Mouse (Mus musculus): ENCODE measurements around the gene Rhoa. TPM values are rescaled to one million over a fixed set of nuclear protein-coding genes. Genes with fewer than 3 reads are reported as not detected.
"Not testable (repeated sequence)": the region's sequence is repeated elsewhere in the genome, so short reads cannot be mapped to it uniquely, and the experiment has no call there.

Gene Rhoa
- polyA plus RNA-seq, 1 experiment from 2014 or later, result 370 TPM

DNA sequence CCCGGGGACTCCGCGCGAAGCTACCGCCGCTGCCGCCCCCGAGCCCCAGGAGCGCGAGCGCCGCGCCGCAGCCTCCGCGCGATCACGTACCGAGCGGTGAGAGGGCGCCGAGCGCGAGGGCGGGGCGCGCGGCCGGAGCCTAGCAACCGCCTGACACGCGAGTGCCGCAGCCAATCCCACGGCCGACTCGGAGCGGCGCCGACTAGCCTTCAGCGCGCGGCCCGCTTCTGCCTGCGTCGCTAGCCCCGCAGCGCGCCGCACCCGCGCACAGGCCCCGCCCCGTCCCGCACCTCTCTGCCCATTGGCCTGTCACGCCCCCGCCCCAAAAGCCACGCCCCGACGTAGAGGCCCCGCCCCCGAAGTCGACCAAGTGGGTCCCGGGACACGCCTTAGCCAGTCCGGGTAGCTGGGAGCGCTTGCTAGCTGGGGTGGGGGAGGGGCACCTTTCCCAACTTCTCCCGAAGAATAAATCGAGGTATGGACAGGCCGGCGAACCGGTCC lies 42.2 kb upstream of the Rhoa start, which contains the start of gene Dag1:
Gene Dag1 (minus strand): TSS at position 269 of the 501 bp plus-strand sequence.
- Histone ChIP-seq H3K4me2 (replicated peaks; ENCODE audit: low read depth) (peak within 1 kb of the TSS; percentile 61), H3K9ac (ENCODE audit: low read length) (peak within 1 kb of the TSS; percentile 89), H3K9me3 (ENCODE audit: control insufficient read depth, low read length) (no peaks in the 10 kb centered on the region), H3K4me3 (ENCODE audit: low read depth, low read length) (peak within 1 kb of the TSS; percentile 95), H3K36me3 (ENCODE audit: control insufficient read depth, insufficient read depth, low read length) (no peaks in the 10 kb centered on the region), H3K27me3 (ENCODE audit: control insufficient read depth, insufficient read depth, low read length) (no peaks in the 10 kb centered on the region), H3K27ac (replicated peaks) (peak within 1 kb of the TSS; percentile 98), H3K4me1 (replicated peaks; ENCODE audit: control insufficient read depth, insufficient read depth) (peaks cover 13% of the 10 kb centered on the region)
- ATAC-seq (ENCODE audit: low FRiP score, low TSS enrichment) (peak; percentile 96), DNase-seq (ENCODE audit: low spot score) (peak; percentile 100)
- TF ChIP-seq CTCF (IDR thresholded peaks at IDR 0.05; ENCODE audit: low read depth) (peak; percentile 8; the same call in 1 of the 2 replicates), EP300 (optimal IDR thresholded peaks at IDR 0.05) (no peak)
- under 1% methylated on average over 65 of the region's 71 CpGs for WGBS

DNA sequence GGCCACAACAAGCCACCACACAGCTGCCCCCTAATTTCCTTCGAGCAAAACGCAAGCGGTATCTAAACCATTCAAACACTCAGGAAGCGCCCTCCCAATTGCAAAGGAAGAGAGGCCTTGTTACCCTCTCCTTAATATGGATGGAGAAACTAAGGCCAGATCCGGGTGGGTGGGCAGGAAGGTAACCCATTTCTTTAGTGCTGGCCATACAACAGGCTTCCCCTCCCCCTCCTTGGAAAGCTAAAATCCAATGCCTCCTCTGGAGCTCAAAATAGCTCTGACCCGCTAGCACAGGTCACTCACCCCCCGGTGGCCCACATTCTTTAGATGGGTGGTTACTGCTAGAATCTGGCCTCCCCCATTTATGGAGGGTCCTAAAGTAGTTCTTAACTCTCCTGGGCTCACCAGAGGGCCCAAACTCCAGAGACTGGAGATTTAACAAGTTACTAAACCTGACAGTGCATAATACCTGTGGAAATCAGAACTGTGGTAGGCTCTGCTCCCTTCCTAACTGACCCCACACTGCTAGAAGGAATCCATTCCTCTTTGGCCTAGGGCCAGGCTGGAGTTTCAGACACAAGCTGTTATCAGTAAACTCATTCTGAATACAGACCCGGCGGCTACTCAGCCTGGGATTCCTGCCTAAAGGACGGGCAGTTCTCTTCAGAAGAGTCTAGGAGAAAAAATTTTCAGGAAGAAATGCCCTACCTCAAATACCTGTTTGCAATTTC lies 41.6 kb upstream of the Rhoa start:
- no peaks in the 10 kb centered on the region for H3K9me3 ChIP-seq (ENCODE audit: control insufficient read depth, low read length)
- H3K4me2 ChIP-seq (replicated peaks; ENCODE audit: low read depth), result peak overlapping the region; percentile 61
- H3K9ac ChIP-seq (ENCODE audit: low read length), result peak overlapping the region; percentile 60
- TF ChIP-seq CTCF (IDR thresholded peaks at IDR 0.05; ENCODE audit: low read depth) (peak; percentile 7; the same call in 1 of the 2 replicates), EP300 (optimal IDR thresholded peaks at IDR 0.05) (no peak)
- WGBS, result 7% methylated on average over 10 of the region's 10 CpGs
- peaks cover 13% of the 10 kb centered on the region for H3K4me1 ChIP-seq (replicated peaks; ENCODE audit: control insufficient read depth, insufficient read depth)
- H3K4me3 ChIP-seq (ENCODE audit: low read depth, low read length), result peak overlapping the region; percentile 95
- H3K36me3 ChIP-seq (ENCODE audit: control insufficient read depth, insufficient read depth, low read length), result no peaks in the 10 kb centered on the region
- no peaks in the 10 kb centered on the region for H3K27me3 ChIP-seq (ENCODE audit: control insufficient read depth, insufficient read depth, low read length)
- peak; percentile 61 for DNase-seq (ENCODE audit: low spot score)
- H3K27ac ChIP-seq (replicated peaks), result peak overlapping the region; percentile 98
- ATAC-seq (ENCODE audit: low FRiP score, low TSS enrichment), result no peak; the same call in 1 of the 2 replicates

DNA sequence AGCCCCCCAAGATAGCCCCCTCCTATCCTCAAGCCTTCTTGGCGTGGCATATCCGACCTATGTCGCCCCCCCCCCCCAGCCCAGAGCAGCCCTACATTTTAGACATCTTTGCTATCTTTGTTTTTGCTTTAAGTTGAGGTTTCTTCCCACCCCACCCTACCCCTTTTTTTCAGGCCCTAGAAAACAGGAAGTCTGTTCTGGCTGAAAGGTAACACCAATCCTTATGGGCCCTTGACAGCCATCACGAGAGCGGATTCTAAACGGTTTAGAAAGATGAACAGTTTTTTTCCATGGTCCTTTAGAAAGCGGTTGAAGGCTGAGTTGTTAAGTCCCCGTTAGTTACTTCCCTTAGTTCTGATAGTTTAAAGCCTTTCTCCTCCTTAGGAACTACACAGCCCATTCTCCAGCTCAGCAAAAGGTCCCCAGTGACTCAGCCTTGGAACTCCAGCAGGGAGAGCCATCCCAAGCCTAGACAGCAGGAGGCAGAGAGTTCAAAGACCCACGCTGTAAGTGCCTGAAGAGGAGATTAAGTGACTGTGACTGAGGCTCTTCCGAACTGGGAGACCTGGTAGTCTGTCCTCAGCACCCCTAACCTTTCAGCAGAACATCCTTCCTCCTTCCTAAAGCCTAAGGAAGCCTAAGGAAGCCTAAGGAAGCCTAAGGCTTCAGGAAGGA lies 39.5 kb upstream of the Rhoa start:
- Histone ChIP-seq H3K4me2 (replicated peaks; ENCODE audit: low read depth) (no peak overlapping the region), H3K4me1 (replicated peaks; ENCODE audit: control insufficient read depth, insufficient read depth) (peaks cover 12% of the 10 kb centered on the region), H3K9me3 (ENCODE audit: control insufficient read depth, low read length) (no peaks in the 10 kb centered on the region), H3K4me3 (ENCODE audit: low read depth, low read length) (no peak overlapping the region), H3K27me3 (ENCODE audit: control insufficient read depth, insufficient read depth, low read length) (no peaks in the 10 kb centered on the region), H3K9ac (ENCODE audit: low read length) (no peak overlapping the region), H3K27ac (replicated peaks) (0 out of 2 replicates have a peak overlapping the region, but pooled peaks have one; percentile 30), H3K36me3 (ENCODE audit: control insufficient read depth, insufficient read depth, low read length) (no peaks in the 10 kb centered on the region)
- TF ChIP-seq EP300 (optimal IDR thresholded peaks at IDR 0.05) (no peak), CTCF (IDR thresholded peaks at IDR 0.05; ENCODE audit: low read depth) (peak; percentile 5; the same call in 1 of the 2 replicates)
- DNase-seq (ENCODE audit: low spot score) (no peak), ATAC-seq (ENCODE audit: low FRiP score, low TSS enrichment) (no peak)
- WGBS, result 67% methylated on average over 10 of the region's 10 CpGs

DNA sequence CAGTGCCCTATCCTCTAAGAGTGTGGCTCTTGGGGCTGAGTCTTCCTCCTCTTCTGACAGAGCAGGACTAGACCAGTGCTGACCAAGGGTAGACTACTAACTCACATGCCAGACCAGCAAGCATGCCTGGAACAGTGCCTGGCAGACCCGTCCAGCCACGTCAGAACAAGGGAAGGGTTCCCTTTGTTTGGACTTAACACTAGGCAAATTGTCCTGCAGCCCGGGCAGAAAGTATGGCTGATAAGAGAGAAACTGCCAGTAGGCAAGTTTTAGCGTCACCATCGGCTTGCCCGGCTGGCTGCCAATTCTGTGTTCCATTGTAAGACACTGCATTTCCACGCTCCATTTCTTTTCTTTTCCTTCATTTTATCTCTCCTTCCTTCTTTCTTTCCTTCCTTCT lies 38.2 kb upstream of the Rhoa start:
- H3K9me3 ChIP-seq (ENCODE audit: control insufficient read depth, low read length), result no peaks in the 10 kb centered on the region
- no peak overlapping the region for H3K9ac ChIP-seq (ENCODE audit: low read length)
- H3K4me2 ChIP-seq (replicated peaks; ENCODE audit: low read depth), result no peak overlapping the region
- ATAC-seq (ENCODE audit: low FRiP score, low TSS enrichment), result peak; percentile 20; the same call in 1 of the 2 replicates
- H3K27ac ChIP-seq (replicated peaks), result peak overlapping the region; percentile 80
- peaks cover 4% of the 10 kb centered on the region; the same call in 1 of the 2 replicates for H3K4me1 ChIP-seq (replicated peaks; ENCODE audit: control insufficient read depth, insufficient read depth)
- 67% methylated on average over 7 of the region's 7 CpGs for WGBS
- no peaks in the 10 kb centered on the region for H3K27me3 ChIP-seq (ENCODE audit: control insufficient read depth, insufficient read depth, low read length)
- no peak for TF ChIP-seq EP300 (optimal IDR thresholded peaks at IDR 0.05)
- TF ChIP-seq CTCF (IDR thresholded peaks at IDR 0.05; ENCODE audit: low read depth), result no peak
- H3K36me3 ChIP-seq (ENCODE audit: control insufficient read depth, insufficient read depth, low read length), result no peaks in the 10 kb centered on the region
- peak; percentile 84 for DNase-seq (ENCODE audit: low spot score)
- no peak overlapping the region for H3K4me3 ChIP-seq (ENCODE audit: low read depth, low read length)

DNA sequence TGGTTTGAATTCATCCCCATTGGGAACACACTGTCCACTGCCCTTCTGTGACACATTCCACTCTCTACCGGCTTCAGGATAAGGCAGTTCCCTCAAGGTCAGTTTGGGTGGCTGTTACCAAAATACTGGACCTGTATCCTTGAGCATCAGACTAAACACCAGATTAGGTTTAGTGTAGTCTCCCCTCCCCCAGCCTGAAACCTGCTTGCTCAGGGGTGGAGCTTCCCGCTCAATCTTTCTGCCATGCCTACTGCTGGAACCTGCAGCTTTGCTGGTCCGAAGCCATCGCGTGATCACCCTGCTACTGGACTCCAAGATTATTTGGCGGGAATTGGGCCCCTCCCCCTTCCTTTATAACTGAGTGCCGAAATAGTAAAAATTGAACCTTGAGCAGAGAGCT lies 37.2 kb upstream of the Rhoa start:
- not testable (repeated sequence) for H3K4me2 ChIP-seq (replicated peaks; ENCODE audit: low read depth); H3K9me3 ChIP-seq (ENCODE audit: control insufficient read depth, low read length); H3K27me3 ChIP-seq (ENCODE audit: control insufficient read depth, insufficient read depth, low read length); H3K4me1 ChIP-seq (replicated peaks; ENCODE audit: control insufficient read depth, insufficient read depth); ATAC-seq (ENCODE audit: low FRiP score, low TSS enrichment); H3K9ac ChIP-seq (ENCODE audit: low read length); H3K4me3 ChIP-seq (ENCODE audit: low read depth, low read length); H3K36me3 ChIP-seq (ENCODE audit: control insufficient read depth, insufficient read depth, low read length)
- peak overlapping the region; percentile 67; the same call in 1 of the 2 replicates for H3K27ac ChIP-seq (replicated peaks)
- 58% methylated on average over 6 of the region's 7 CpGs for WGBS
- DNase-seq (ENCODE audit: low spot score), result peak; percentile 32

Data from stomach, postnatal 0 days (tissue).